Mouse (Mus musculus) embryo, embryonic 11.5 days (tissue): Measurements from ENCODE around the gene Crygn.
A peak's percentile ranks its signal among the peaks of the same experiment; 100 is the strongest.
"Not testable (repeated sequence)": the region's sequence is repeated elsewhere in the genome, so short reads cannot be mapped to it uniquely, and the experiment has no call there.

Experiments
- DNase-seq: peaks from one replicate; pipeline ENCODE4 v3.0.0-alpha.2; 2012; ENCODE audit warnings: low read depth, low spot score

Gene Crygn

GRCm38 (mm10) chr5:24757816-24758215 lies at the start of gene Crygn:
Crygn (minus strand) TSS chr5:24758008.
- DNase-seq, result no peak

- no peak for DNase-seq
Observed at GRCm38 (mm10) chr5:24805222-24805621, 47.4 kb upstream of the Crygn start.

GRCm38 (mm10) chr5:24804661-24805060 lies 46.9 kb upstream of the Crygn start:
- no peak for DNase-seq

GRCm38 (mm10) chr5:24801841-24802624 lies 44.2 kb upstream of the Crygn start:
- no peak for DNase-seq

GRCm38 (mm10) chr5:24800416-24800815 lies 42.6 kb upstream of the Crygn start:
- DNase-seq, result no peak

GRCm38 (mm10) chr5:24798639-24799038 lies 40.8 kb upstream of the Crygn start:
- no peak for DNase-seq

- DNase-seq, result no peak
Observed at GRCm38 (mm10) chr5:24797858-24798257, 40.0 kb upstream of the Crygn start.

- no peak for DNase-seq
Observed at GRCm38 (mm10) chr5:24792961-24793360, 35.2 kb upstream of the Crygn start.

GRCm38 (mm10) chr5:24782957-24783356 lies 25.1 kb upstream of the Crygn start:
- DNase-seq, result no peak

- DNase-seq, result no peak
Observed at GRCm38 (mm10) chr5:24781048-24781447, 23.2 kb upstream of the Crygn start.

- DNase-seq, result peak; percentile 26
Observed at GRCm38 (mm10) chr5:24779881-24780512, 22.2 kb upstream of the Crygn start.

GRCm38 (mm10) chr5:24779321-24779720 lies 21.5 kb upstream of the Crygn start:
- no peak for DNase-seq

GRCm38 (mm10) chr5:24778843-24779140 lies 21.0 kb upstream of the Crygn start:
- no peak for DNase-seq

- no peak for DNase-seq
Observed at GRCm38 (mm10) chr5:24778082-24778842, 20.5 kb upstream of the Crygn start.

- DNase-seq, result no peak
Observed at GRCm38 (mm10) chr5:24776681-24777080, 18.9 kb upstream of the Crygn start.

- DNase-seq, result not testable (repeated sequence)
Observed at GRCm38 (mm10) chr5:24774549-24774948, 16.7 kb upstream of the Crygn start.

- DNase-seq, result no peak
Observed at GRCm38 (mm10) chr5:24756931-24757330, 877 bp downstream of the Crygn start.

- DNase-seq, result no peak
Observed at GRCm38 (mm10) chr5:24752175-24752498, 5.7 kb downstream of the Crygn start.

- DNase-seq, result no peak
Observed at GRCm38 (mm10) chr5:24751305-24752174, 6.3 kb downstream of the Crygn start.

- peak; percentile 82 for DNase-seq
Observed at GRCm38 (mm10) chr5:24750321-24751304, 7.2 kb downstream of the Crygn start.

GRCm38 (mm10) chr5:24749731-24750130 lies 8.1 kb downstream of the Crygn start:
- no peak for DNase-seq
